Mouse (Mus musculus) forebrain, embryonic 15.5 days (tissue): ENCODE data around the gene Etd. TPM values are rescaled to one million over a fixed set of nuclear protein-coding genes. Genes with fewer than 3 reads are reported as not detected.
"Not testable (repeated sequence)": the region's sequence is repeated elsewhere in the genome, so short reads cannot be mapped to it uniquely, and the experiment has no call there.

ENCODE experiments used
- ATAC-seq: fragments of 200-750 bp; cut with Nextera tagmentation; replicated peaks from 2 replicates; pipeline ENCODE4 v1.8.0; 2017; ENCODE audit warnings: mild to moderate bottlenecking, moderate TSS enrichment, moderate library complexity
- H3K27ac ChIP-seq: fragments of 300-500 bp; sonication (generic); replicated peaks from 2 replicates; pipeline ENCODE4 v1.5.1; 2015; ENCODE audit warnings: mild to moderate bottlenecking, inconsistent platforms
- H3K27me3 ChIP-seq: fragments of 300-500 bp; sonication (generic); 2 replicates; pipeline ENCODE4 v1.6.1; 2015; ENCODE audit warnings: inconsistent platforms
- H3K36me3 ChIP-seq: fragments of 300-500 bp; sonication (generic); 2 replicates; pipeline ENCODE4 v1.6.1; 2015; ENCODE audit warnings: mild to moderate bottlenecking, inconsistent platforms
- H3K4me1 ChIP-seq: fragments of 300-500 bp; sonication (generic); 2 replicates; pipeline ENCODE4 v1.6.1; 2015; ENCODE audit warnings: inconsistent platforms
- H3K4me2 ChIP-seq: fragments of 300-500 bp; sonication (generic); replicated peaks from 2 replicates; pipeline ENCODE4 v1.6.1; 2015; ENCODE audit warnings: mild to moderate bottlenecking, inconsistent platforms
- H3K4me3 ChIP-seq: fragments of 300-500 bp; sonication (generic); 2 replicates; pipeline ENCODE4 v1.5.1; 2015; ENCODE audit warnings: mild to moderate bottlenecking, inconsistent platforms
- H3K9ac ChIP-seq: fragments of 300-500 bp; sonication (generic); replicated peaks from 2 replicates; pipeline ENCODE4 v1.6.1; 2015; ENCODE audit warnings: mild to moderate bottlenecking, inconsistent platforms
- H3K9me3 ChIP-seq: fragments of 300-500 bp; sonication (generic); 2 replicates; pipeline ENCODE4 v1.6.1; 2016; ENCODE audit warnings: inconsistent platforms
- WGBS: fragments of 180-500 bp; shearing (Covaris S2); methylation state at CpG from one replicate; pipeline ENCODE4 v1.1.7; 2015; ENCODE audit warnings: mixed read lengths; 5-methylcytosine and 5-hydroxymethylcytosine counted together
- polyA plus RNA-seq: library from polyadenylated mRNA; unstranded; fragments of >200 nt; fragmentation: Nextera tagmentation; extraction: Ambion mirVana; gene quantifications from 2 replicates; pipeline ENCODE4 v1.2.1, GENCODE M21; 2015

The Etd gene
- polyA plus RNA-seq: not detected in 2 replicates

DNA sequence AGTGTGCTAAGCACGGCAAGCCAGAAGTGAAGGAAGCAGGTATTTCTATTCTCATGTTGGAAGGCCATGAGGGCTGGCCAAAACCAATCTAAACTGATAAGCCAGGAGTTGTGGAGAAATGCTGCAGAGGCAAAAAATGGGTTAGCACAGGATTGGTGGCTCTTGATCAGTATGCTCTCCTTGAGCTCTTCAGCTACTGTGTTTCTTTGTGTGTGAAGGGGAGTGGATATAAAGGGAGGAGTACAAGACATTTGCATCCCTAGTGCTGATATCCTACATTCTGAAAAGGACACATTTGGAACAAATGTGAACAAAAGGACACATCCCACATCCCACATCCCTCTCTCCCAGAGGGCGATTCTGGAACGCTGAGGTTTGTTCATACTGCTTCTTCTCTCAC, at the start of gene Etd:
Gene Etd, plus strand, starts transcription at position 301 of the 400 bp plus-strand sequence.
- Histone ChIP-seq H3K27ac (no peak within 1 kb of the TSS), H3K9me3 (no peaks in the 10 kb centered on the region), H3K27me3 (no peaks in the 10 kb centered on the region), H3K36me3 (no peaks in the 10 kb centered on the region), H3K4me1 (no peaks in the 10 kb centered on the region), H3K4me2 (no peak within 1 kb of the TSS), H3K4me3 (no peak within 1 kb of the TSS), H3K9ac (no peak within 1 kb of the TSS)
- no peak for ATAC-seq
- WGBS: 87% methylated on average over 3 of the region's 3 CpGs

GRCm38 (mm10) chrX:53386362-53386761, 48.4 kb upstream of the Etd start:
- no peak for ATAC-seq
- Histone ChIP-seq H3K4me2 (no peak overlapping the region), H3K27me3 (no peaks in the 10 kb centered on the region), H3K9me3 (no peaks in the 10 kb centered on the region), H3K4me1 (no peaks in the 10 kb centered on the region), H3K4me3 (no peak overlapping the region), H3K36me3 (no peaks in the 10 kb centered on the region), H3K9ac (no peak overlapping the region), H3K27ac (no peak overlapping the region)
- 83% methylated on average over 3 of the region's 3 CpGs for WGBS

- Histone ChIP-seq H3K4me3 (no peak overlapping the region), H3K4me2 (no peak overlapping the region), H3K36me3 (no peaks in the 10 kb centered on the region), H3K4me1 (no peaks in the 10 kb centered on the region), H3K9ac (no peak overlapping the region), H3K9me3 (no peaks in the 10 kb centered on the region), H3K27me3 (no peaks in the 10 kb centered on the region), H3K27ac (no peak overlapping the region)
- no peak for ATAC-seq
- WGBS: 76% methylated on average over 1 of the region's 1 CpGs
Observed at GRCm38 (mm10) chrX:53432888-53433287, 1.8 kb upstream of the Etd start.

DNA sequence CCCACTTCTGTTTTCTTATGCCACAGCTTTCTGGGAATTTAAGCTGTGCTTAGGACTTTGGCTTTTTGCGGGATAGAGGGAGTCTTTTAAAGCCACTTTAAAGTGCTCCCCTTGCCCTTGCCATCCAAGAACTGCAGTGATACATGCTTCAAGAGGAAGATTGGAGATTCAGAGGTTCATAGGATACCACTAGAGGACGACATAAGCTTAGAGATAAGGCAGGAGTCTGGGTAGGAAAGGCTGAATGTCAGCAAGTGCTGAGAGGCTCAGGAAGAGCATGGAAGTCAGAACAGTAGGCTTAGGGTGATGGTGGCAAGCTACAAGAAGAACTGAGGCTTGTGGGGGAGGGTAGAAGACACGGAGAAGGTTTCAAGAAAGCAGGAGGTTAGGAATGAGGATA, 24.9 kb downstream of the Etd start:
- Histone ChIP-seq H3K4me3 (no peak overlapping the region), H3K27me3 (no peaks in the 10 kb centered on the region), H3K4me2 (no peak overlapping the region), H3K9me3 (no peaks in the 10 kb centered on the region), H3K9ac (no peak overlapping the region), H3K27ac (no peak overlapping the region), H3K4me1 (no peaks in the 10 kb centered on the region), H3K36me3 (no peaks in the 10 kb centered on the region)
- WGBS: 49% methylated on average over 3 of the region's 3 CpGs
- ATAC-seq: no peak

GRCm38 (mm10) chrX:53464194-53464593, 29.5 kb downstream of the Etd start:
- not testable (repeated sequence) for ATAC-seq, H3K27ac ChIP-seq

More at GRCm38 (mm10) chrX:53464194-53464593, 29.5 kb downstream of the Etd start:
- H3K9ac ChIP-seq, H3K36me3 ChIP-seq, H3K4me1 ChIP-seq, H3K9me3 ChIP-seq, H3K4me3 ChIP-seq, H3K27me3 ChIP-seq, H3K4me2 ChIP-seq: not testable (repeated sequence)

Other genes starting within 250 kb of the Etd start
- gene Plac1, start 194.8 kb upstream of the Etd start, polyA plus RNA-seq: 0.34 and 0.64 TPM in 2 replicates
- 3.7 and 4.3 TPM in 2 replicates for gene Fam122b, start 165.1 kb upstream of the Etd start, polyA plus RNA-seq
- not detected in 2 replicates for gene Fam122c, start 161.5 kb upstream of the Etd start, polyA plus RNA-seq
- 54.6 and 57.9 TPM in 2 replicates for gene Mospd1, start 64.4 kb upstream of the Etd start, polyA plus RNA-seq
- gene Rtl8c, start 173.1 kb downstream of the Etd start, polyA plus RNA-seq: 102 and 118 TPM in 2 replicates
- not detected in 2 replicates for gene Gm14597, start 174.1 kb downstream of the Etd start, polyA plus RNA-seq
- 152 and 162 TPM in 2 replicates for gene Rtl8a, start 208.8 kb downstream of the Etd start, polyA plus RNA-seq
- 126 and 130 TPM in 2 replicates for gene Rtl8b, start 235.5 kb downstream of the Etd start, polyA plus RNA-seq